ENCODE assay signal across 8 mouse cellular contexts in the genomic region with DNA sequence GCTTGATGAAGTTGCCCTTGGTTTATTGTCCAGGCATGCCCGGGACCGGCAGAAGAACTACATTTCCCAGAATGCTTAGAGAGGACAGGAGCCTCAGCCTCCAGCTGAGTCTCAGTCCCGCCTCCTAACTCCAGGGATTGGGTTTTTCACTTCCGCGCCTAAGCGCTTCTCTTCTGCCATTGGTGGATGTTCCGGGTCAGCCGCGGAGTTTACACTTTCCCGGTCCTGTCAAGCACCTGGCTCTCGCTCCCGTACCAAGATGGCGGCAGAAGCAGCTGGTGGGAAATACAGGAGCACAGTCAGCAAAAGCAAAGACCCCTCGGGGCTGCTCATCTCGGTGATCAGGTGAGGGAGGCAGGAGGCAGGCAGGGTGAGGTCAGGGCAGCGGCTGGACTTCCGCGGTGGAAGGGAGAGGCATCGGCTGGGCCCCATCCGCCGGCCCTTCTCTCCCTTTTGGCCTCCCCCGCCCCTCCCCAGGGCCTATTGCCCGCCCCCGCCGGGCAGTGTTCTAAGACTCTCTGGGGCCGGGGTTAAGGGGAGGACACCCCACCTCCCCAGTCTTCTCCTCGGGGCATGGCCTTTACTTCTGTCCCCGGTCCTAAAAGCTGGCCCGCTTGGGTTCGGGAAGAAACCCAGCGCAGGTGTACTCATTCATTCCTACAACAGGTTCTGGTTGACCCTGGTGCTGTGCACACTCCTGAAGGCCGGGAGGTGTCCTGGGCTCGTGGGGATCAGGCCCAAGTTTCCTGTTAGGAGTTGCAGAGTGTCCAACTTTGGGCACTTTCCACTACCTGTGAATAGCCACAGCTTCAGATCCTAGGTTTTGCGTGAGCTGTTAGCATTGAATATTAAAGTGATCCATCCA. TPM values are rescaled to one million over a fixed set of nuclear protein-coding genes. Genes with fewer than 3 reads are reported as not detected.
DNase-seq lines count a peak whose midpoint lies in the region; ATAC-seq and TF ChIP-seq lines count a peak whose summit lies in the region.

A gene (plus strand): TSS at position 192 of the 865 bp plus-strand sequence.

- H3K9me3 ChIP-seq in embryonic facial prominence, embryonic 13.5 days, result no peaks in the 10 kb centered on the region
- H3K9me3 ChIP-seq in limb, embryonic 12.5 days, result no peaks in the 10 kb centered on the region
- H3K9me3 ChIP-seq in midbrain, embryonic 15.5 days, result no peaks in the 10 kb centered on the region

- peak; percentile 81 for DNase-seq in 3134 (ENCODE audit: extremely low read depth, insufficient read length, low spot score)
- peak; percentile 94 to 95 for DNase-seq in adrenal gland, postnatal 36 days
- DNase-seq in heart, adult 18-20 months, result peak; percentile 95 to 99
- peak; percentile 98 for DNase-seq in kidney, adult 2 months
- DNase-seq in spleen, adult 2 months (ENCODE audit: low read depth in 1 of 2, low spot score in 2 of 2), result peak; percentile 91 to 93

- ATAC-seq in embryonic facial prominence, embryonic 13.5 days (ENCODE audit: insufficient number of reproducible peaks, insufficient read depth, low FRiP score, low TSS enrichment, low read depth), result peak; percentile 100
- ATAC-seq in limb, embryonic 12.5 days (ENCODE audit: insufficient number of reproducible peaks, insufficient read depth, low FRiP score, low TSS enrichment, low read depth), result peak; percentile 99
- ATAC-seq in midbrain, embryonic 15.5 days (replicated peaks), result peak; percentile 100

- no peaks in the 10 kb centered on the region for H3K27me3 ChIP-seq in embryonic facial prominence, embryonic 13.5 days
- H3K27me3 ChIP-seq in kidney, adult 2 months (replicated peaks; ENCODE audit: control insufficient read depth, insufficient read depth, low read length), result no peaks in the 10 kb centered on the region
- no peaks in the 10 kb centered on the region for H3K27me3 ChIP-seq in limb, embryonic 12.5 days
- H3K27me3 ChIP-seq in midbrain, embryonic 15.5 days (replicated peaks), result no peaks in the 10 kb centered on the region
- H3K27me3 ChIP-seq in spleen, adult 2 months (ENCODE audit: control insufficient read depth, insufficient read depth, low read length), result no peaks in the 10 kb centered on the region

- H3K9ac ChIP-seq in embryonic facial prominence, embryonic 13.5 days, result peak within 1 kb of the TSS; percentile 87
- H3K9ac ChIP-seq in limb, embryonic 12.5 days (replicated peaks), result peak within 1 kb of the TSS; percentile 82
- H3K9ac ChIP-seq in midbrain, embryonic 15.5 days, result peak within 1 kb of the TSS; percentile 85

- no peaks in the 10 kb centered on the region for H3K36me3 ChIP-seq in embryonic facial prominence, embryonic 13.5 days
- no peaks in the 10 kb centered on the region for H3K36me3 ChIP-seq in kidney, adult 2 months (ENCODE audit: control insufficient read depth, insufficient read depth, low read length)
- H3K36me3 ChIP-seq in limb, embryonic 12.5 days, result no peaks in the 10 kb centered on the region
- H3K36me3 ChIP-seq in midbrain, embryonic 15.5 days (replicated peaks), result no peaks in the 10 kb centered on the region
- no peaks in the 10 kb centered on the region for H3K36me3 ChIP-seq in spleen, adult 2 months (ENCODE audit: control insufficient read depth, insufficient read depth, low read length)

- TF ChIP-seq CTCF in kidney, adult 2 months (conservative IDR thresholded peaks at IDR 0.05; ENCODE audit: insufficient read depth, insufficient read length, low read depth, low read length), result no peak
- TF ChIP-seq CTCF in spleen, adult 2 months (IDR thresholded peaks at IDR 0.05; ENCODE audit: extremely low read depth, insufficient read depth, insufficient read length, insufficient replicate concordance), result no peak

- H3K4me3 ChIP-seq in embryonic facial prominence, embryonic 13.5 days, result peak within 1 kb of the TSS; percentile 92
- peak within 1 kb of the TSS; percentile 100 for H3K4me3 ChIP-seq in kidney, adult 2 months (ENCODE audit: insufficient read depth, low read depth, low read length)
- H3K4me3 ChIP-seq in limb, embryonic 12.5 days (replicated peaks), result peak within 1 kb of the TSS; percentile 87
- peak within 1 kb of the TSS; percentile 92 for H3K4me3 ChIP-seq in midbrain, embryonic 15.5 days
- peak within 1 kb of the TSS; percentile 100 for H3K4me3 ChIP-seq in spleen, adult 2 months (ENCODE audit: extremely low read depth, insufficient read depth, insufficient read length)

- 1% methylated on average over 34 of the region's 34 CpGs for WGBS in embryonic facial prominence, embryonic 13.5 days
- WGBS in kidney, adult 2 months, result 1% methylated on average over 34 of the region's 34 CpGs
- WGBS in limb, embryonic 12.5 days, result 3% methylated on average over 34 of the region's 34 CpGs
- WGBS in midbrain, embryonic 15.5 days, result 2% methylated on average over 34 of the region's 34 CpGs
- 4% methylated on average over 32 of the region's 34 CpGs for WGBS in spleen, adult 2 months

- no peak for TF ChIP-seq POLR2A in kidney, adult 2 months (IDR thresholded peaks at IDR 0.05; ENCODE audit: low read depth, low read length)
- TF ChIP-seq POLR2A in spleen, adult 2 months (IDR thresholded peaks at IDR 0.05; ENCODE audit: low read depth, low read length), result peak; percentile 52

- H3K27ac ChIP-seq in embryonic facial prominence, embryonic 13.5 days, result no peak within 1 kb of the TSS
- H3K27ac ChIP-seq in kidney, adult 2 months (ENCODE audit: insufficient read depth, low read depth, low read length), result no peak within 1 kb of the TSS
- no peak within 1 kb of the TSS for H3K27ac ChIP-seq in limb, embryonic 12.5 days
- peak within 1 kb of the TSS; percentile 68 for H3K27ac ChIP-seq in midbrain, embryonic 15.5 days
- no peak within 1 kb of the TSS for H3K27ac ChIP-seq in spleen, adult 2 months (ENCODE audit: insufficient read depth, low read length)

- H3K4me2 ChIP-seq in embryonic facial prominence, embryonic 13.5 days, result peak within 1 kb of the TSS; percentile 73
- peak within 1 kb of the TSS; percentile 69 for H3K4me2 ChIP-seq in limb, embryonic 12.5 days
- H3K4me2 ChIP-seq in midbrain, embryonic 15.5 days, result peak within 1 kb of the TSS; percentile 66

- H3K4me1 ChIP-seq in embryonic facial prominence, embryonic 13.5 days, result no peaks in the 10 kb centered on the region
- H3K4me1 ChIP-seq in kidney, adult 2 months (ENCODE audit: control insufficient read depth, insufficient read depth, low read length), result no peaks in the 10 kb centered on the region
- H3K4me1 ChIP-seq in limb, embryonic 12.5 days (replicated peaks), result peaks cover 4% of the 10 kb centered on the region; the same call in 1 of the 2 replicates
- peaks cover 14% of the 10 kb centered on the region for H3K4me1 ChIP-seq in midbrain, embryonic 15.5 days
- H3K4me1 ChIP-seq in spleen, adult 2 months (ENCODE audit: control insufficient read depth, insufficient read depth, insufficient read length), result no peaks in the 10 kb centered on the region; the same call in 1 of the 2 replicates

RNA-seq across cellular contexts. Expression of the gene that starts here (rescaled TPM):
- total RNA-seq in adrenal gland, postnatal 36 days (2021), result 10 to 100 TPM; 42.0 to 47.8 TPM
- 36.7 and 42.1 TPM in 2 replicates for polyA plus RNA-seq in embryonic facial prominence, embryonic 13.5 days (2015; fragmentation: Nextera tagmentation; extraction: Ambion mirVana)
- total RNA-seq in heart, adult 18-20 months (2021), result 10 to 100 TPM; 36.7 to 37.1 TPM
- polyA plus RNA-seq in kidney, adult 2 months (2012; rRNA removed), result 7.6 and 9.6 TPM in 2 replicates
- 39.2 and 40.3 TPM in 2 replicates for polyA plus RNA-seq in limb, embryonic 12.5 days (2016; fragmentation: Nextera tagmentation; extraction: Ambion mirVana)
- 50.2 and 57.8 TPM in 2 replicates for polyA plus RNA-seq in midbrain, embryonic 15.5 days (2015; fragmentation: Nextera tagmentation; extraction: Ambion mirVana)
- polyA plus RNA-seq in spleen, adult 2 months (2012; rRNA removed), result 4.2 and 4.6 TPM in 2 replicates
